8 mouse cellular contexts compared by ENCODE assay signal in genomic region chr14:74641668-74642230, GRCm38 (mm10). TPM values are rescaled to one million over a fixed set of nuclear protein-coding genes. Genes with fewer than 3 reads are reported as not detected.
DNase-seq lines count a peak whose midpoint lies in the region; ATAC-seq and TF ChIP-seq lines count a peak whose summit lies in the region.

No protein-coding gene starts in this region.

- 23% methylated on average over 17 of the region's 17 CpGs for WGBS in intestine, postnatal 0 days
- WGBS in neural tube, embryonic 14.5 days: 15% methylated on average over 17 of the region's 17 CpGs

- H3K4me2 ChIP-seq in intestine, postnatal 0 days (replicated peaks; ENCODE audit: low read depth): peak overlapping the region; percentile 63
- H3K4me2 ChIP-seq in neural tube, embryonic 14.5 days (ENCODE audit: low read depth, low read length): peak overlapping the region; percentile 94

- H3K27ac ChIP-seq in embryonic fibroblast, embryonic 13.5 days (ENCODE audit: insufficient read depth, low read length): peak overlapping the region; percentile 60
- H3K27ac ChIP-seq in intestine, postnatal 0 days (ENCODE audit: low read depth, low read length): no peak overlapping the region
- no peak overlapping the region for H3K27ac ChIP-seq in neural tube, embryonic 14.5 days (ENCODE audit: low read depth, low read length)

- H3K4me3 ChIP-seq in embryonic fibroblast, embryonic 13.5 days (ENCODE audit: insufficient read depth, low read length): peak overlapping the region; percentile 58
- H3K4me3 ChIP-seq in intestine, postnatal 0 days (ENCODE audit: low read depth, low read length): peak overlapping the region; percentile 36
- H3K4me3 ChIP-seq in neural tube, embryonic 14.5 days (ENCODE audit: low read depth, low read length): peak overlapping the region; percentile 39

- H3K4me1 ChIP-seq in embryonic fibroblast, embryonic 13.5 days (ENCODE audit: control insufficient read depth, insufficient read depth, low read length): peaks cover 8% of the 10 kb centered on the region; the same call in 1 of the 2 replicates
- H3K4me1 ChIP-seq in intestine, postnatal 0 days (replicated peaks; ENCODE audit: control insufficient read depth, insufficient read depth, low read length): no peaks in the 10 kb centered on the region
- H3K4me1 ChIP-seq in neural tube, embryonic 14.5 days (ENCODE audit: control insufficient read depth, insufficient read depth, low read length): peaks cover 13% of the 10 kb centered on the region; the same call in 1 of the 2 replicates

- DNase-seq in right cerebral cortex, adult 18-20 months: peak; percentile 29
- no peak for DNase-seq in right cerebral cortex, postnatal 36 days (ENCODE audit: low spot score in 2 of 2)
- no peak for DNase-seq in urinary bladder, postnatal 10 days (ENCODE audit: low spot score)
- DNase-seq in thymus, postnatal 25 days: no peak

- ATAC-seq in intestine, postnatal 0 days: no peak
- 0 out of 2 replicates have a peak, but pooled peaks have one; percentile 16 for ATAC-seq in neural tube, embryonic 14.5 days (ENCODE audit: low read depth)
- ATAC-seq in megakaryocyte progenitor cell, adult 5-6 weeks (replicated peaks; ENCODE audit: poor library complexity): no peak

- H3K36me3 ChIP-seq in intestine, postnatal 0 days (ENCODE audit: control insufficient read depth, insufficient read depth): no peaks in the 10 kb centered on the region
- no peaks in the 10 kb centered on the region for H3K36me3 ChIP-seq in neural tube, embryonic 14.5 days (ENCODE audit: control insufficient read depth, insufficient read depth, low read length)

- peak; percentile 55 for TF ChIP-seq POLR2A in embryonic fibroblast, embryonic 13.5 days (IDR thresholded peaks at IDR 0.05; ENCODE audit: low read depth, low read length)

- TF ChIP-seq CTCF in embryonic fibroblast, embryonic 13.5 days (IDR thresholded peaks at IDR 0.05; ENCODE audit: borderline replicate concordance, insufficient read depth, low read length): no peak
- no peak for TF ChIP-seq CTCF in intestine, postnatal 0 days (IDR thresholded peaks at IDR 0.05; ENCODE audit: low read depth)

- H3K9me3 ChIP-seq in intestine, postnatal 0 days (ENCODE audit: control insufficient read depth): no peaks in the 10 kb centered on the region
- no peaks in the 10 kb centered on the region for H3K9me3 ChIP-seq in neural tube, embryonic 14.5 days (ENCODE audit: control insufficient read depth, low read length)

- 0 out of 2 replicates have a peak overlapping the region, but pooled peaks have one; percentile 11 for H3K9ac ChIP-seq in intestine, postnatal 0 days (ENCODE audit: low read depth, low read length)
- peak overlapping the region; percentile 50 for H3K9ac ChIP-seq in neural tube, embryonic 14.5 days (replicated peaks; ENCODE audit: low read depth, low read length)

- H3K27me3 ChIP-seq in intestine, postnatal 0 days (replicated peaks; ENCODE audit: control insufficient read depth, insufficient read depth, low read length): peaks cover 2% of the 10 kb centered on the region; the same call in 1 of the 2 replicates
- H3K27me3 ChIP-seq in neural tube, embryonic 14.5 days (ENCODE audit: control insufficient read depth, insufficient read depth, low read length): no peaks in the 10 kb centered on the region

RNA-seq across cellular contexts. Expression of gene Htr2a, which starts 1.1 kb away (rescaled TPM):
- polyA plus RNA-seq in embryonic fibroblast, embryonic 13.5 days (2011; ENCODE audit: insufficient read length, low read depth, missing spikeins): 10.6 and 27.1 TPM in 2 replicates
- 0.14 and 0.17 TPM in 2 replicates for polyA plus RNA-seq in intestine, postnatal 0 days (2015; fragmentation: Nextera tagmentation; extraction: Ambion mirVana)
- 5.6 and 7.1 TPM in 2 replicates for polyA plus RNA-seq in neural tube, embryonic 14.5 days (2014; fragmentation: Nextera tagmentation; extraction: Ambion mirVana)
- 0.93 and 1.2 TPM in 2 replicates for total RNA-seq in megakaryocyte progenitor cell, adult 5-6 weeks (2015)
- 0.51 and 0.54 TPM in 2 replicates for total RNA-seq in megakaryocyte progenitor cell, adult 5-6 weeks (2017)
